Mouse (Mus musculus) G1E (cell line): Measurements from ENCODE around the gene Atmin. TPM values are rescaled to one million over a fixed set of nuclear protein-coding genes. Genes with fewer than 3 reads are reported as not detected.

Experiments
- ATAC-seq: 2 replicates; pipeline ENCODE4 v1.8.0; 2016; ENCODE audit warnings: mild to moderate bottlenecking; ENCODE audit not compliant: insufficient number of reproducible peaks, poor library complexity, low FRiP score, severe bottlenecking; ENCODE audit errors: extremely low read depth
- DNase-seq: peaks from one replicate; pipeline ENCODE4 v3.0.0; 2012; ENCODE audit warnings: low spot score
- H3K27me3 ChIP-seq: 2 replicates; pipeline ENCODE4 v1.6.1; 2012; ENCODE audit warnings: mild to moderate bottlenecking, low read length, inconsistent platforms; ENCODE audit not compliant: insufficient read depth
- H3K36me3 ChIP-seq: replicated peaks from 2 replicates; pipeline ENCODE3; 2012; ENCODE audit warnings: mild to moderate bottlenecking, inconsistent platforms
- H3K4me1 ChIP-seq: 2 replicates; pipeline ENCODE4 v1.6.1; 2012; ENCODE audit warnings: low read depth, low read length, inconsistent platforms, mixed read lengths; ENCODE audit not compliant: insufficient read depth
- H3K4me3 ChIP-seq: 2 replicates; pipeline ENCODE4 v1.5.1; 2012; ENCODE audit warnings: low read depth, mild to moderate bottlenecking, inconsistent platforms, low read length, moderate library complexity, mixed read lengths
- H3K9me3 ChIP-seq: replicated peaks from 2 replicates; pipeline ENCODE4 v1.6.1; 2012; ENCODE audit warnings: inconsistent platforms
- CTCF ChIP-seq: IDR thresholded peaks from 2 replicates; pipeline ENCODE4 v1.5.1; 2012; ENCODE audit warnings: low read depth, low read length, inconsistent platforms, mixed read lengths
- GATA1 ChIP-seq: IDR thresholded peaks from 2 replicates; pipeline ENCODE4 v1.6.1; 2012; ENCODE audit warnings: borderline replicate concordance, low read length, inconsistent platforms, mixed read lengths
- GATA2 ChIP-seq: IDR thresholded peaks from 2 replicates; pipeline ENCODE4 v1.6.1; 2012; ENCODE audit warnings: low read depth, low read length, inconsistent platforms, borderline replicate concordance
- POLR2AphosphoS5 ChIP-seq: IDR thresholded peaks from 2 replicates; pipeline ENCODE4 v1.6.1; 2012; ENCODE audit warnings: low read depth, low read length, inconsistent platforms; ENCODE audit not compliant: insufficient replicate concordance
- TAL1 ChIP-seq: conservative IDR thresholded peaks from 2 replicates; pipeline ENCODE4 v1.6.1; 2012; ENCODE audit warnings: low read depth, low read length, inconsistent platforms, mixed read lengths
- polyA plus RNA-seq: library from polyadenylated mRNA; stranded (reverse); fragments of >175 nt; gene quantifications from 2 replicates; pipeline ENCODE4 v1.2.3, GENCODE M21; 2012
- total RNA-seq, 2 experiments: library from RNA; stranded (forward) in 1 of 2; stranded (reverse) in 1 of 2; fragments of 200-1000 nt in 1 of 2; fragments of >200 nt in 1 of 2; fragmentation: Nextera tagmentation in 1 of 2; gene quantifications; 2 replicates each; pipeline ENCODE4 v1.2.3; 2014 to 2017

Atmin gene
- total and polyA plus RNA-seq, 3 experiments = 13.7 to 39.1 (median 18.2) TPM

GRCm38 (mm10) chr8:116975066-116975465 lies 31.9 kb downstream of the Atmin start:
- H3K36me3 ChIP-seq = no peaks in the 10 kb centered on the region
- DNase-seq (no peak), ATAC-seq (no peak)

GRCm38 (mm10) chr8:116975606-116976005 lies 32.4 kb downstream of the Atmin start:
- no peak overlapping the region for H3K4me3 ChIP-seq
- ATAC-seq (no peak), DNase-seq (no peak)
- peaks cover under 1% of the 10 kb centered on the region for H3K36me3 ChIP-seq
- peaks cover 24% of the 10 kb centered on the region for H3K27me3 ChIP-seq
- peaks cover 25% of the 10 kb centered on the region for H3K4me1 ChIP-seq
- no peak for TF ChIP-seq CTCF
- no peak for TF ChIP-seq GATA1
- H3K9me3 ChIP-seq = no peaks in the 10 kb centered on the region

More at GRCm38 (mm10) chr8:116975066-116975465, 31.9 kb downstream of the Atmin start:
- Histone ChIP-seq H3K9me3 (no peaks in the 10 kb centered on the region), H3K4me1 (peaks cover 23% of the 10 kb centered on the region), H3K27me3 (peaks cover 29% of the 10 kb centered on the region), H3K4me3 (no peak overlapping the region)
- TF ChIP-seq CTCF (no peak), POLR2AphosphoS5 (no peak), GATA1 (no peak), TAL1 (no peak), GATA2 (no peak)

GRCm38 (mm10) chr8:116978052-116978451 lies 34.9 kb downstream of the Atmin start:
- DNase-seq (no peak), ATAC-seq (no peak)
- Histone ChIP-seq H3K4me3 (peak overlapping the region; percentile 82), H3K36me3 (peaks cover 18% of the 10 kb centered on the region), H3K27me3 (peaks cover 12% of the 10 kb centered on the region), H3K9me3 (no peaks in the 10 kb centered on the region), H3K4me1 (peaks cover 25% of the 10 kb centered on the region)
- no peak for TF ChIP-seq TAL1
- no peak for TF ChIP-seq GATA2
- TF ChIP-seq CTCF = no peak
- no peak for TF ChIP-seq GATA1
- no peak for TF ChIP-seq POLR2AphosphoS5

- TF ChIP-seq TAL1 = no peak
- no peak for TF ChIP-seq GATA1
- no peak for TF ChIP-seq POLR2AphosphoS5
- TF ChIP-seq GATA2 = no peak
- no peak for TF ChIP-seq CTCF
- H3K27me3 ChIP-seq = peaks cover 9% of the 10 kb centered on the region
- peak; percentile 95 for ATAC-seq
- H3K4me3 ChIP-seq = peak within 1 kb of the TSS; percentile 82
- peaks cover 24% of the 10 kb centered on the region for H3K36me3 ChIP-seq
- DNase-seq = peak; percentile 92
- H3K4me1 ChIP-seq = peaks cover 25% of the 10 kb centered on the region
- no peaks in the 10 kb centered on the region for H3K9me3 ChIP-seq
Observed at GRCm38 (mm10) chr8:116978631-116979256, 35.6 kb downstream of the Atmin start, which contains the start of gene 1700030J22Rik. Gene 1700030J22Rik, minus strand, starts transcription at chr8:116978959.

- H3K27me3 ChIP-seq = peaks cover 2% of the 10 kb centered on the region
- peaks cover 21% of the 10 kb centered on the region for H3K4me1 ChIP-seq
- H3K4me3 ChIP-seq = no peak overlapping the region; the same call in 1 of the 2 replicates
- ATAC-seq (no peak), DNase-seq (peak; percentile 28)
- TF ChIP-seq CTCF (peak; percentile 58), POLR2AphosphoS5 (no peak)
- no peaks in the 10 kb centered on the region for H3K9me3 ChIP-seq
- peaks cover 35% of the 10 kb centered on the region for H3K36me3 ChIP-seq
Observed at GRCm38 (mm10) chr8:116980117-116980516, 36.9 kb downstream of the Atmin start.

GRCm38 (mm10) chr8:116989842-116990241 lies 46.6 kb downstream of the Atmin start:
- Histone ChIP-seq H3K27me3 (0 out of 2 replicates have a peak, but pooled peaks cover 3% of the 10 kb centered on the region), H3K9me3 (no peaks in the 10 kb centered on the region), H3K36me3 (peaks cover 60% of the 10 kb centered on the region), H3K4me3 (no peak overlapping the region), H3K4me1 (peaks cover 29% of the 10 kb centered on the region)
- TF ChIP-seq GATA1 (no peak), TAL1 (no peak), GATA2 (no peak), CTCF (no peak), POLR2AphosphoS5 (no peak)
- no peak for DNase-seq
- no peak for ATAC-seq

- Histone ChIP-seq H3K4me1 (peaks cover 29% of the 10 kb centered on the region), H3K9me3 (no peaks in the 10 kb centered on the region), H3K4me3 (no peak overlapping the region), H3K36me3 (peaks cover 46% of the 10 kb centered on the region), H3K27me3 (0 out of 2 replicates have a peak, but pooled peaks cover 5% of the 10 kb centered on the region)
- TF ChIP-seq TAL1 (no peak), POLR2AphosphoS5 (no peak), GATA1 (no peak), GATA2 (no peak), CTCF (no peak)
- no peak for ATAC-seq
- DNase-seq = no peak
Observed at GRCm38 (mm10) chr8:116991241-116991640, 48.0 kb downstream of the Atmin start.
